Mouse (Mus musculus): ENCODE measurements around the gene Prkaca. TPM values are rescaled to one million over a fixed set of nuclear protein-coding genes. Genes with fewer than 3 reads are reported as not detected.

The Prkaca gene
- total and polyA plus RNA-seq, 3 experiments: 14.0 to 27.3 (median 18.5) TPM

DNA sequence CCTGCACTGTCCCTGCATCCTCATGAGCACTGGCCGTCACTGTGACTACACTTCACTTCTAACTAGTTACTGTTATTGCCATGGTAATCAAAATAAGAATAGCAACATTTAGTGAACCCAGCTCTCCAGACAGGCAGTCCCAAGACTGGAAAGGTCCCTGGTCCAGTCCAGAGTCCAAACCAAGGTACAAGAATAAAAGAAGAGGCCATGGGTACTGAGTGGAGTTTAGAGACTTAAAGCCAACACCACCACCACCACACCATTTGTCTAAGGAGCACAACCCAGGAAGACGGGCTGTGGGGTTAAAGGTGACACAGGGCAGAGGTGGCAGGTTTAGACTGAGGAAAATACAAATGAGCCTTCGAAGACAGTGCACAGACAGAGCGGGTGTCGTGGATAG is 48.2 kb upstream of the Prkaca start:
- no peak overlapping the region for H3K4me2 ChIP-seq (ENCODE audit: insufficient read depth, low read depth, poor library complexity, severe bottlenecking)
- no peaks in the 10 kb centered on the region for H3K27me3 ChIP-seq (replicated peaks)
- H3K4me1 ChIP-seq (ENCODE audit: control insufficient read depth in 1 of 2, insufficient read depth in 2 of 2): no peaks in the 10 kb centered on the region
- dilution Hi-C loops (cut with MboI; ENCODE audit: extremely low pct_ligation_motif_present, extremely low pct_unique_long_range_greater_than_20kb, low sequenced_read_pairs): no loop called here
- peaks cover 17 to 83% of the 10 kb centered on the region in 2 experiments for H3K36me3 ChIP-seq (replicated peaks in 1 of 2; ENCODE audit: control insufficient read depth in 1 of 2, insufficient read depth in 1 of 2, low read length in 1 of 2)
- no peak for TF ChIP-seq RCOR1 (conservative IDR thresholded peaks at IDR 0.05; ENCODE audit: low read depth, low read length)
- no peak for TF ChIP-seq TBP (conservative IDR thresholded peaks at IDR 0.05; ENCODE audit: low read depth, low read length)
- TF ChIP-seq ETS1 (conservative IDR thresholded peaks at IDR 0.05; ENCODE audit: low read depth, low read length): no peak
- no peak for TF ChIP-seq GABPA (IDR thresholded peaks at IDR 0.05; ENCODE audit: insufficient replicate concordance, low read depth, low read length)
- TF ChIP-seq TCF12 (IDR thresholded peaks at IDR 0.05; ENCODE audit: low read depth, low read length): no peak
- TF ChIP-seq USF2 (conservative IDR thresholded peaks at IDR 0.05; ENCODE audit: low read depth, low read length): no peak
- no peak for TF ChIP-seq RAD21 (IDR thresholded peaks at IDR 0.05; ENCODE audit: low read depth, low read length)
- no peak for TF ChIP-seq E2F4 (IDR thresholded peaks at IDR 0.05; ENCODE audit: insufficient replicate concordance, low read depth, low read length)
- no peak for TF ChIP-seq PAX5 (IDR thresholded peaks at IDR 0.05; ENCODE audit: low read length)
- no peaks in the 10 kb centered on the region for H3K9me3 ChIP-seq (replicated peaks; ENCODE audit: low read length)
- no peak overlapping the region for H3K4me3 ChIP-seq (replicated peaks in 1 of 3; ENCODE audit: low read depth in 2 of 3, low read length in 2 of 3, poor library complexity in 1 of 3)
- no peaks in the 10 kb centered on the region for H3K79me2 ChIP-seq (replicated peaks; ENCODE audit: control insufficient read depth, extremely low read depth, insufficient read depth, poor library complexity, severe bottlenecking)
- H3K9ac ChIP-seq (ENCODE audit: insufficient read depth, low read depth): no peak overlapping the region
- no peak for DNase-seq (ENCODE audit: extremely low read depth)
- in situ Hi-C loops (cut with MboI; ENCODE audit: low pct_ligation_motif_present, low pct_unique_long_range_greater_than_20kb, low sequenced_read_pairs): no loop called here
- no peak overlapping the region for H3K27ac ChIP-seq (ENCODE audit: insufficient read depth, low read depth)

- Histone ChIP-seq H3K27ac (ENCODE audit: insufficient read depth, low read depth) (no peak overlapping the region), H3K9me3 (replicated peaks; ENCODE audit: low read length) (no peaks in the 10 kb centered on the region), H3K79me2 (replicated peaks; ENCODE audit: control insufficient read depth, extremely low read depth, insufficient read depth, poor library complexity, severe bottlenecking) (no peaks in the 10 kb centered on the region), H3K27me3 (replicated peaks) (no peaks in the 10 kb centered on the region), H3K36me3 (replicated peaks in 1 of 2; ENCODE audit: control insufficient read depth in 1 of 2, insufficient read depth in 1 of 2, low read length in 1 of 2) (peaks cover 24 to 88% of the 10 kb centered on the region in 2 experiments), H3K9ac (ENCODE audit: insufficient read depth, low read depth) (no peak overlapping the region), H3K4me1 (ENCODE audit: control insufficient read depth in 1 of 2, insufficient read depth in 2 of 2) (no peaks in the 10 kb centered on the region), H3K4me2 (ENCODE audit: insufficient read depth, low read depth, poor library complexity, severe bottlenecking) (no peak overlapping the region), H3K4me3 (replicated peaks in 1 of 3; ENCODE audit: low read depth in 2 of 3, low read length in 2 of 3, poor library complexity in 1 of 3) (no peak overlapping the region)
- no peak for TF ChIP-seq MXI1 (IDR thresholded peaks at IDR 0.05; ENCODE audit: low read depth, low read length)
- TF ChIP-seq BHLHE40 (IDR thresholded peaks at IDR 0.05; ENCODE audit: low read depth, low read length): no peak
- no peak for TF ChIP-seq POLR2A (IDR thresholded peaks at IDR 0.05; ENCODE audit: low read depth, low read length)
- no peak for TF ChIP-seq IRF4 (IDR thresholded peaks at IDR 0.05; ENCODE audit: low read depth, low read length)
- in situ Hi-C loops (cut with MboI; ENCODE audit: low pct_ligation_motif_present, low pct_unique_long_range_greater_than_20kb, low sequenced_read_pairs) (no loop called here), dilution Hi-C loops (cut with MboI; ENCODE audit: extremely low pct_ligation_motif_present, extremely low pct_unique_long_range_greater_than_20kb, low sequenced_read_pairs) (no loop called here)
- no peak for DNase-seq (ENCODE audit: extremely low read depth)
These were observed 46.5 kb upstream of the Prkaca start for GRCm38 (mm10) chr8:83926266-83926665.

DNA sequence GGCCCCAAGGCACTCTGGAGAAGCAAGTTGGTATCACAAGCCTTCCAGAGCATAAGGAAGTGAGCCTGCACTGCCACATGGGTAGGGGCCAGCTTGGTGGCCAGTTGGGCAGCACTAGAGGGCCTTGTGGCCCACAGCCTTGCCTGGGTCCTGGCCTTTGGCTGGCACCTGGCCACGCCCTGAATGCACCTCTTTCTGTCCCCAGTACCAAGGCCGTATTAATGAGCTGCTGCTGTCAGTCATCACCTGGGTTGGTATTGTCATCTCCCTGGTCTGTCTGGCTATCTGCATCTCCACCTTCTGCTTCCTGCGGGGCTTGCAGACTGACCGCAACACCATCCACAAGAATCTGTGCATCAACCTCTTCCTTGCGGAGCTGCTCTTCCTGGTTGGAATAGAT is 38.6 kb upstream of the Prkaca start:
- H3K79me2 ChIP-seq (replicated peaks; ENCODE audit: control insufficient read depth, extremely low read depth, insufficient read depth, poor library complexity, severe bottlenecking): no peaks in the 10 kb centered on the region
- in situ Hi-C loops (cut with MboI; ENCODE audit: low pct_ligation_motif_present, low pct_unique_long_range_greater_than_20kb, low sequenced_read_pairs): no loop called here
- no peaks in the 10 kb centered on the region for H3K9me3 ChIP-seq (replicated peaks; ENCODE audit: low read length)
- no peak overlapping the region for H3K27ac ChIP-seq (ENCODE audit: insufficient read depth, low read depth)
- no peak overlapping the region for H3K4me3 ChIP-seq (replicated peaks in 1 of 3; ENCODE audit: low read depth in 2 of 3, low read length in 2 of 3, poor library complexity in 1 of 3)
- no peak overlapping the region for H3K4me2 ChIP-seq (ENCODE audit: insufficient read depth, low read depth, poor library complexity, severe bottlenecking)
- H3K36me3 ChIP-seq (replicated peaks in 1 of 2; ENCODE audit: control insufficient read depth in 1 of 2, insufficient read depth in 1 of 2, low read length in 1 of 2): peaks cover 59 to 100% of the 10 kb centered on the region in 2 experiments
- H3K4me1 ChIP-seq (ENCODE audit: control insufficient read depth in 1 of 2, insufficient read depth in 2 of 2): no peaks in the 10 kb centered on the region
- dilution Hi-C loops (cut with MboI; ENCODE audit: extremely low pct_ligation_motif_present, extremely low pct_unique_long_range_greater_than_20kb, low sequenced_read_pairs): no loop called here
- no peak overlapping the region for H3K9ac ChIP-seq (ENCODE audit: insufficient read depth, low read depth)
- H3K27me3 ChIP-seq (replicated peaks): no peaks in the 10 kb centered on the region
- DNase-seq (ENCODE audit: extremely low read depth): no peak
- TF ChIP-seq SMC3 (IDR thresholded peaks at IDR 0.05; ENCODE audit: low read depth, low read length): no peak
- no peak for TF ChIP-seq TBP (conservative IDR thresholded peaks at IDR 0.05; ENCODE audit: low read depth, low read length)
- TF ChIP-seq ELF1 (IDR thresholded peaks at IDR 0.05; ENCODE audit: low read depth, low read length): no peak
- TF ChIP-seq ZNF384 (IDR thresholded peaks at IDR 0.05; ENCODE audit: low read depth, low read length): no peak
- no peak for TF ChIP-seq ETS1 (conservative IDR thresholded peaks at IDR 0.05; ENCODE audit: low read depth, low read length)
- TF ChIP-seq HCFC1 (IDR thresholded peaks at IDR 0.05; ENCODE audit: low read depth, low read length): no peak
- TF ChIP-seq PAX5 (IDR thresholded peaks at IDR 0.05; ENCODE audit: low read length): no peak
- no peak for TF ChIP-seq JUND (conservative IDR thresholded peaks at IDR 0.05; ENCODE audit: low read depth, low read length)
- no peak for TF ChIP-seq CHD2 (IDR thresholded peaks at IDR 0.05; ENCODE audit: low read length)
- TF ChIP-seq UBTF (IDR thresholded peaks at IDR 0.05; ENCODE audit: low read depth, low read length): no peak
- TF ChIP-seq POLR2A (IDR thresholded peaks at IDR 0.05; ENCODE audit: low read depth, low read length): no peak
- TF ChIP-seq MAX (IDR thresholded peaks at IDR 0.05; ENCODE audit: low read length): no peak
- TF ChIP-seq TCF12 (IDR thresholded peaks at IDR 0.05; ENCODE audit: low read depth, low read length): no peak
- TF ChIP-seq MAZ (IDR thresholded peaks at IDR 0.05; ENCODE audit: low read depth, low read length): no peak
- no peak for TF ChIP-seq JUN (IDR thresholded peaks at IDR 0.05; ENCODE audit: insufficient read depth, low read depth, low read length)
- TF ChIP-seq MAFK (IDR thresholded peaks at IDR 0.05; ENCODE audit: insufficient replicate concordance, low read length): no peak
- no peak for TF ChIP-seq RCOR1 (conservative IDR thresholded peaks at IDR 0.05; ENCODE audit: low read depth, low read length)
- TF ChIP-seq RAD21 (IDR thresholded peaks at IDR 0.05; ENCODE audit: low read depth, low read length): no peak
- no peak for TF ChIP-seq E2F4 (IDR thresholded peaks at IDR 0.05; ENCODE audit: insufficient replicate concordance, low read depth, low read length)
- no peak for TF ChIP-seq KAT2A (IDR thresholded peaks at IDR 0.05; ENCODE audit: insufficient replicate concordance, low read length)
